Comparison of ENCODE assay signal across 19 mouse cellular contexts in the genomic region with DNA sequence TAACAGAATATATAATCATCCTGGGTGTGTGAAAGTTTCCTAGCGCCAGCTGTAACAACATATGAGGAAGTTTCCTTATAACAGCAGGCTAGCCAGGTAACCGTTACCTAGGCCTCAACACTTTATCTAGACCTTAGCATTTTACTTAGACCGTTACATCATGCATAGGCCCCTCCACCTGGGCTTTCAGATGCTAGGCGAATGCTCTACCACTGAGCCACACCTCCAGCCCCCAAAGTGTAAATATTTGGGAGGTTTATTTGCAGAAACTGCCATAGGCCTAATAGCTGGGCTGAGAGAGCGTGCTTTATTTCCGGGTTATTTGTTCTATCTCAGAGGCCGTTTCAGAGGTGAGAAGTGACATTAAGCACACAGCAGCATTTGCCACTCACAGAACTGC. TPM values are rescaled to one million over a fixed set of nuclear protein-coding genes. Genes with fewer than 3 reads are reported as not detected.
"Had no signal": no experiment of that assay in that cellular context is flagged by ENCODE, and none has a peak within 500 bp of the region (broad histone marks: within the 10 kb centered on the region; RNA-seq: fewer than 3 reads in every experiment).

No protein-coding gene starts in this region.

- H3K4me3 ChIP-seq: limb, embryonic 12.5 days; limb, embryonic 15.5 days had no signal

- DNase-seq: kidney, adult 18-20 months; kidney, adult 9 months; kidney, postnatal 14 days; kidney, postnatal 4 days; left cerebral cortex, postnatal 4 days; liver, postnatal 0 days; lung, embryonic 14.5 days; lung, postnatal 36 days; midbrain, embryonic 14.5 days; right cerebral cortex, postnatal 4 days; thymus, adult 18-20 months; thymus, postnatal 36 days had no signal

- ATAC-seq: liver, postnatal 0 days had no signal

- H3K9ac ChIP-seq: limb, embryonic 12.5 days; limb, embryonic 15.5 days; liver, embryonic 14.5 days; liver, postnatal 0 days; lung, embryonic 14.5 days had no signal

- H3K36me3 ChIP-seq: limb, embryonic 12.5 days; limb, embryonic 15.5 days had no signal

- H3K4me1 ChIP-seq: limb, embryonic 15.5 days had no signal

- H3K4me2 ChIP-seq: limb, embryonic 12.5 days; limb, embryonic 15.5 days; liver, embryonic 11.5 days; lung, embryonic 14.5 days; midbrain, embryonic 11.5 days had no signal

- H3K27ac ChIP-seq: limb, embryonic 12.5 days; limb, embryonic 15.5 days; liver, embryonic 14.5 days had no signal

- H3K27me3 ChIP-seq: limb, embryonic 12.5 days; limb, embryonic 15.5 days had no signal

- H3K9me3 ChIP-seq: limb, embryonic 12.5 days; limb, embryonic 15.5 days had no signal

RNA-seq across cellular contexts. Expression of gene Wnt5b, which starts 14.7 kb away (rescaled TPM):
- total RNA-seq: megakaryocyte progenitor cell, adult 5-6 weeks; megakaryocyte-erythroid progenitor cell, adult 5-6 weeks had no signal
